9 mouse cellular contexts compared by ENCODE assay signal in genomic region chr10:96370547-96371320, GRCm38 (mm10).
DNase-seq lines count a peak whose midpoint lies in the region; ATAC-seq and TF ChIP-seq lines count a peak whose summit lies in the region.
"Had no signal": no experiment of that assay in that cellular context is flagged by ENCODE, and none has a peak within 500 bp of the region (broad histone marks: within the 10 kb centered on the region; RNA-seq: fewer than 3 reads in every experiment).

No protein-coding gene starts in this region.

- no peaks in the 10 kb centered on the region for H3K9me3 ChIP-seq in embryonic facial prominence, embryonic 13.5 days
- H3K9me3 ChIP-seq in embryonic facial prominence, embryonic 10.5 days = no peaks in the 10 kb centered on the region
- H3K9me3 ChIP-seq in neural tube, embryonic 15.5 days (replicated peaks) = no peaks in the 10 kb centered on the region
- H3K9me3 ChIP-seq: stomach, embryonic 15.5 days had no signal

- no peak for DNase-seq in embryonic facial prominence, embryonic 10.5 days (ENCODE audit: low spot score)
- DNase-seq in testis, postnatal 14 days (ENCODE audit: low spot score) = no peak
- DNase-seq in spleen, adult 2 months (ENCODE audit: low read depth in 1 of 2, low spot score in 2 of 2) = peak; percentile 91 to 98

- WGBS in embryonic facial prominence, embryonic 13.5 days = 60% methylated on average over 21 of the region's 21 CpGs
- 83% methylated on average over 21 of the region's 21 CpGs for WGBS in embryonic facial prominence, embryonic 10.5 days
- WGBS in spleen, adult 2 months = 15% methylated on average over 21 of the region's 21 CpGs
- 89% methylated on average over 21 of the region's 21 CpGs for WGBS in neural tube, embryonic 15.5 days

- H3K27ac ChIP-seq in embryonic facial prominence, embryonic 13.5 days = no peak overlapping the region
- no peak overlapping the region for H3K27ac ChIP-seq in embryonic facial prominence, embryonic 10.5 days (replicated peaks)
- no peak overlapping the region for H3K27ac ChIP-seq in testis, adult 2 months (ENCODE audit: control insufficient read depth, insufficient read depth, low read depth, low read length)
- peak overlapping the region; percentile 96 for H3K27ac ChIP-seq in spleen, adult 2 months (ENCODE audit: insufficient read depth, low read length)
- H3K27ac ChIP-seq in neural tube, embryonic 15.5 days (replicated peaks) = no peak overlapping the region
- H3K27ac ChIP-seq: stomach, embryonic 15.5 days had no signal

- H3K36me3 ChIP-seq in embryonic facial prominence, embryonic 13.5 days = no peaks in the 10 kb centered on the region
- no peaks in the 10 kb centered on the region for H3K36me3 ChIP-seq in embryonic facial prominence, embryonic 10.5 days (replicated peaks)
- H3K36me3 ChIP-seq in testis, adult 2 months (ENCODE audit: control insufficient read depth, insufficient read depth, low read length) = no peaks in the 10 kb centered on the region
- no peaks in the 10 kb centered on the region for H3K36me3 ChIP-seq in spleen, adult 2 months (ENCODE audit: control insufficient read depth, insufficient read depth, low read length)
- no peaks in the 10 kb centered on the region for H3K36me3 ChIP-seq in neural tube, embryonic 15.5 days
- H3K36me3 ChIP-seq: stomach, embryonic 15.5 days had no signal

- no peak for TF ChIP-seq POLR2A in testis, adult 2 months (IDR thresholded peaks at IDR 0.05; ENCODE audit: control insufficient read depth, low read depth, low read length)
- peak; percentile 60 for TF ChIP-seq POLR2A in spleen, adult 2 months (IDR thresholded peaks at IDR 0.05; ENCODE audit: low read depth, low read length)

- peaks cover 17% of the 10 kb centered on the region for H3K4me1 ChIP-seq in embryonic facial prominence, embryonic 13.5 days
- H3K4me1 ChIP-seq in embryonic facial prominence, embryonic 10.5 days = peaks cover 9% of the 10 kb centered on the region; the same call in 1 of the 2 replicates
- peaks cover 3% of the 10 kb centered on the region; the same call in 1 of the 2 replicates for H3K4me1 ChIP-seq in testis, adult 2 months (ENCODE audit: control insufficient read depth, insufficient read depth, low read length)
- peaks cover 36% of the 10 kb centered on the region for H3K4me1 ChIP-seq in spleen, adult 2 months (ENCODE audit: control insufficient read depth, insufficient read depth, insufficient read length)
- H3K4me1 ChIP-seq in neural tube, embryonic 15.5 days = no peaks in the 10 kb centered on the region
- H3K4me1 ChIP-seq: stomach, embryonic 15.5 days had no signal

- H3K9ac ChIP-seq in embryonic facial prominence, embryonic 13.5 days = no peak overlapping the region
- H3K9ac ChIP-seq in neural tube, embryonic 15.5 days (replicated peaks) = no peak overlapping the region
- H3K9ac ChIP-seq: stomach, embryonic 15.5 days had no signal

- no peak overlapping the region for H3K4me3 ChIP-seq in embryonic facial prominence, embryonic 13.5 days
- no peak overlapping the region for H3K4me3 ChIP-seq in embryonic facial prominence, embryonic 10.5 days
- peak overlapping the region; percentile 17; the same call in 1 of the 2 replicates for H3K4me3 ChIP-seq in testis, adult 2 months (ENCODE audit: control insufficient read depth, low read depth, low read length)
- 0 out of 2 replicates have a peak overlapping the region, but pooled peaks have one; percentile 3 for H3K4me3 ChIP-seq in spleen, adult 2 months (ENCODE audit: extremely low read depth, insufficient read depth, insufficient read length)
- no peak overlapping the region for H3K4me3 ChIP-seq in neural tube, embryonic 15.5 days (replicated peaks)
- H3K4me3 ChIP-seq: stomach, embryonic 15.5 days had no signal

- TF ChIP-seq CTCF in testis, adult 2 months (IDR thresholded peaks at IDR 0.05; ENCODE audit: control insufficient read depth, insufficient read depth, insufficient replicate concordance, low read depth, low read length) = no peak
- no peak for TF ChIP-seq CTCF in spleen, adult 2 months (IDR thresholded peaks at IDR 0.05; ENCODE audit: extremely low read depth, insufficient read depth, insufficient read length, insufficient replicate concordance)

- ATAC-seq in embryonic facial prominence, embryonic 13.5 days (ENCODE audit: insufficient number of reproducible peaks, insufficient read depth, low FRiP score, low TSS enrichment, low read depth) = no peak
- ATAC-seq in hematopoietic stem cell, adult 5-6 weeks (replicated peaks in 1 of 2; ENCODE audit: insufficient read depth in 1 of 2, low FRiP score in 2 of 2, low TSS enrichment in 1 of 2, low read depth in 1 of 2, poor library complexity in 2 of 2, severe bottlenecking in 2 of 2) = peak; percentile 84 to 86
- peak; percentile 55 for ATAC-seq in megakaryocyte progenitor cell, adult 5-6 weeks (replicated peaks; ENCODE audit: poor library complexity)
- no peak for ATAC-seq in neural tube, embryonic 15.5 days (ENCODE audit: low FRiP score)

- H3K27me3 ChIP-seq in embryonic facial prominence, embryonic 13.5 days = no peaks in the 10 kb centered on the region
- no peaks in the 10 kb centered on the region for H3K27me3 ChIP-seq in embryonic facial prominence, embryonic 10.5 days (replicated peaks; ENCODE audit: low read depth, poor library complexity, severe bottlenecking)
- no peaks in the 10 kb centered on the region for H3K27me3 ChIP-seq in testis, adult 2 months (ENCODE audit: control insufficient read depth, insufficient read depth, low read length)
- no peaks in the 10 kb centered on the region for H3K27me3 ChIP-seq in spleen, adult 2 months (ENCODE audit: control insufficient read depth, insufficient read depth, low read length)
- H3K27me3 ChIP-seq in neural tube, embryonic 15.5 days (replicated peaks) = no peaks in the 10 kb centered on the region
- H3K27me3 ChIP-seq: stomach, embryonic 15.5 days had no signal

- peak overlapping the region; percentile 14; the same call in 1 of the 2 replicates for H3K4me2 ChIP-seq in embryonic facial prominence, embryonic 13.5 days
- H3K4me2 ChIP-seq in neural tube, embryonic 15.5 days = no peak overlapping the region
- H3K4me2 ChIP-seq: stomach, embryonic 15.5 days had no signal

Comparison
In these comparisons a context has a peak if more than half of its experiments do, and no peak if none do; other contexts are left out.
1. ATAC-seq: peak in hematopoietic stem cell, adult 5-6 weeks (2 of 2) and megakaryocyte progenitor cell, adult 5-6 weeks (single experiment); none in embryonic facial prominence, embryonic 13.5 days (single experiment) and neural tube, embryonic 15.5 days (single experiment).
2. H3K4me3 ChIP-seq: peak in testis, adult 2 months (single experiment) and spleen, adult 2 months (single experiment); none in embryonic facial prominence, embryonic 13.5 days (single experiment), embryonic facial prominence, embryonic 10.5 days (single experiment) and neural tube, embryonic 15.5 days (single experiment).
3. DNase-seq: peak in spleen, adult 2 months (2 of 2); none in embryonic facial prominence, embryonic 10.5 days (single experiment) and testis, postnatal 14 days (single experiment).